ENCODE assay signal across 20 mouse cellular contexts in genomic region chr8:92775186-92775585, GRCm38 (mm10). TPM values are rescaled to one million over a fixed set of nuclear protein-coding genes. Genes with fewer than 3 reads are reported as not detected.
DNase-seq lines count a peak whose midpoint lies in the region; ATAC-seq lines count a peak whose summit lies in the region.
"Had no signal": no experiment of that assay in that cellular context is flagged by ENCODE, and none has a peak within 500 bp of the region (broad histone marks: within the 10 kb centered on the region; RNA-seq: fewer than 3 reads in every experiment).

No protein-coding gene starts in this region.

- H3K9ac ChIP-seq in midbrain, embryonic 11.5 days (ENCODE audit: low read length): no peak overlapping the region
- H3K9ac ChIP-seq: embryonic facial prominence, embryonic 12.5 days; forebrain, embryonic 13.5 days; forebrain, embryonic 15.5 days; forebrain, postnatal 0 days had no signal

- 0 out of 2 replicates have a peak overlapping the region, but pooled peaks have one; percentile 13 for H3K27ac ChIP-seq in midbrain, embryonic 10.5 days (replicated peaks)
- no peak overlapping the region for H3K27ac ChIP-seq in midbrain, embryonic 11.5 days (ENCODE audit: low read depth, low read length)
- H3K27ac ChIP-seq: embryonic facial prominence, embryonic 10.5 days; embryonic facial prominence, embryonic 12.5 days; forebrain, embryonic 13.5 days; forebrain, embryonic 15.5 days had no signal

- no peak overlapping the region for H3K4me3 ChIP-seq in midbrain, embryonic 10.5 days
- no peak overlapping the region for H3K4me3 ChIP-seq in midbrain, embryonic 11.5 days (ENCODE audit: low read depth, low read length)
- H3K4me3 ChIP-seq: embryonic facial prominence, embryonic 10.5 days; embryonic facial prominence, embryonic 12.5 days; forebrain, embryonic 13.5 days; forebrain, embryonic 15.5 days had no signal

- H3K4me1 ChIP-seq in midbrain, embryonic 10.5 days: peaks cover 22% of the 10 kb centered on the region
- peaks cover 5% of the 10 kb centered on the region for H3K4me1 ChIP-seq in midbrain, embryonic 11.5 days (ENCODE audit: control insufficient read depth, insufficient read depth, low read length)
- H3K4me1 ChIP-seq: embryonic facial prominence, embryonic 12.5 days had no signal

- no peak for ATAC-seq in midbrain, embryonic 11.5 days (ENCODE audit: low FRiP score)
- ATAC-seq in inflammation-experienced regulatory T-cells, adult 6 months: no peak
- ATAC-seq: forebrain, embryonic 13.5 days; forebrain, embryonic 15.5 days; forebrain, postnatal 0 days had no signal

- peaks cover 8% of the 10 kb centered on the region; the same call in 1 of the 2 replicates for H3K27me3 ChIP-seq in midbrain, embryonic 10.5 days (ENCODE audit: low read depth, poor library complexity, severe bottlenecking)
- H3K27me3 ChIP-seq in midbrain, embryonic 11.5 days (ENCODE audit: control insufficient read depth, insufficient read depth, low read length): no peaks in the 10 kb centered on the region
- H3K27me3 ChIP-seq: embryonic facial prominence, embryonic 12.5 days; forebrain, embryonic 15.5 days had no signal

- DNase-seq in midbrain, embryonic 10.5 days (ENCODE audit: low spot score): no peak
- DNase-seq in midbrain, embryonic 11.5 days (ENCODE audit: low spot score, missing footprints): no peak
- peak; percentile 39 for DNase-seq in ES-CJ7 (ENCODE audit: low read depth, low spot score)
- DNase-seq in R1 (ENCODE audit: low read depth, low spot score): peak; percentile 66
- no peak for DNase-seq in embryo, embryonic 10 days (ENCODE audit: low spot score)
- DNase-seq in cerebellum, adult 8-10 months: no peak
- DNase-seq: adrenal gland, adult 2 months; adrenal gland, postnatal 10 days; adrenal gland, postnatal 25 days; cerebellum, adult 11 months; cerebellum, adult 18-20 months; cerebellum, adult 9-10 months; cerebellum, postnatal 10 days; cerebellum, postnatal 36 days; forebrain, postnatal 0 days had no signal

- H3K4me2 ChIP-seq in midbrain, embryonic 11.5 days: no peak overlapping the region
- H3K4me2 ChIP-seq: embryonic facial prominence, embryonic 12.5 days; forebrain, embryonic 13.5 days; forebrain, embryonic 15.5 days had no signal

- H3K36me3 ChIP-seq in midbrain, embryonic 10.5 days: no peaks in the 10 kb centered on the region
- no peaks in the 10 kb centered on the region for H3K36me3 ChIP-seq in midbrain, embryonic 11.5 days (ENCODE audit: control insufficient read depth, insufficient read depth, low read length)
- H3K36me3 ChIP-seq: embryonic facial prominence, embryonic 10.5 days; embryonic facial prominence, embryonic 12.5 days; forebrain, embryonic 15.5 days had no signal

- WGBS in midbrain, embryonic 10.5 days: 65% methylated on average over 4 of the region's 4 CpGs
- WGBS in midbrain, embryonic 11.5 days: 57% methylated on average over 4 of the region's 4 CpGs

- no peaks in the 10 kb centered on the region for H3K9me3 ChIP-seq in midbrain, embryonic 10.5 days (replicated peaks)
- no peaks in the 10 kb centered on the region for H3K9me3 ChIP-seq in midbrain, embryonic 11.5 days (ENCODE audit: control insufficient read depth, low read length)
- H3K9me3 ChIP-seq: embryonic facial prominence, embryonic 10.5 days; embryonic facial prominence, embryonic 12.5 days; forebrain, embryonic 13.5 days; forebrain, embryonic 15.5 days had no signal

RNA-seq across cellular contexts. Expression of gene Mmp2, which starts 51.9 kb away (rescaled TPM):
- 46.9 and 49.2 TPM in 2 replicates for polyA plus RNA-seq in midbrain, embryonic 10.5 days (2016; fragmentation: Nextera tagmentation; extraction: Ambion mirVana)
- 51.3 and 62.1 TPM in 2 replicates for polyA plus RNA-seq in midbrain, embryonic 11.5 days (2014; fragmentation: Nextera tagmentation; extraction: Ambion mirVana)
- not detected for polyA plus RNA-seq in inflammation-experienced regulatory T-cells, adult 6 months (2017; shearing (Covaris generic))

Comparison
In these comparisons a context has a peak if more than half of its experiments do, and no peak if none do; other contexts are left out.
1. DNase-seq: peak in ES-CJ7 (single experiment) and R1 (single experiment); none in midbrain, embryonic 10.5 days (single experiment), midbrain, embryonic 11.5 days (single experiment), embryo, embryonic 10 days (single experiment) and cerebellum, adult 8-10 months (single experiment).
2. RNA of gene Mmp2, which starts 51.9 kb away (polyA plus RNA-seq): 51.3 to 62.1 TPM in midbrain, embryonic 11.5 days and 46.9 to 49.2 TPM in midbrain, embryonic 10.5 days; not detected in inflammation-experienced regulatory T-cells, adult 6 months; every median in the first group is over 10 times any median in the second.